Mouse (Mus musculus) right cerebral cortex, postnatal 4 days (tissue): ENCODE measurements around the gene Aknad1.

Source experiments
- DNase-seq: peaks from one replicate; pipeline ENCODE4 v3.0.0-alpha.2; 2022

Gene Aknad1

GRCm38 (mm10) chr3:108789299-108789698 lies 49.8 kb downstream of the Aknad1 start:
- no peak for DNase-seq

DNA sequence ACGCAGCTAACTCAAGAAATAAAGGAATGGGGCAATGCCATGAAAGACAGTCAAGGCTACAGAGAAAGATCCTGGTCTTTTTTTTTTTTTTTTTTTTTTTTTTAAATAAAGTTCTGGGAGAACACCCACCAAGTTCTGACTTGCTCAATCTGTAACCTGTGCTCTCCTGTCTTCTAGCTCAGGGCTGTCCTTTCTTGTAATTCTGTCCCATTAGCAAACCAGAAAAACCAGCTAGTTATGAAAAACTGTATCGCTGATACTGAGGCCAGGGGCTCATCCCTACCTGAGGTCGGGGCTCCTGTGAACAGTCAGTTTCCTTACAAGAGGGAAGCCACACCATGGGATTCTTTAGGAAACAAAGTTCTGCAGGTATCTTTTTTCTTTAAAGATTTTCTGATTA lies 51.0 kb downstream of the Aknad1 start:
- no peak for DNase-seq

- DNase-seq, result no peak
Measured at GRCm38 (mm10) chr3:108791054-108791706, 51.7 kb downstream of the Aknad1 start.

DNA sequence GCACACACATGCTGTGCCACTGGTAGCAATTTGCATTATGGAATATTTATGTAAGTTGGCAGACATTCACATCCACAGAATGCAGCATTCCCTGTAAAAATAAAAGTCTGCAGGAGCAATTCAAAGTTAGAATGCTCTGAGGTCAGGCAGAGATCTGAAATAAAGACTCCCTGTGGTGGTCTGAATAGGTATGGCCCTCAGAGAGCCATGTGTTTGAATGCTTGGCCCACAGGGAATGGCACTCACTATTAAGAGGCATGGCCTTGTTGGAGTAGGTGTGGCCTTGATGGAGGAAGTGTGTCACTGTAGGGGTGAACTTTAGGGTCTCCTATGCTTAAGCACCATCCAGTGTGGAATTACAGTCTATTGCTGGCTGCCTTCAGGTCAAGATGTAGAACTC lies 53.0 kb downstream of the Aknad1 start:
- DNase-seq, result no peak

- no peak for DNase-seq
Measured at GRCm38 (mm10) chr3:108794780-108795179, 55.3 kb downstream of the Aknad1 start.

DNA sequence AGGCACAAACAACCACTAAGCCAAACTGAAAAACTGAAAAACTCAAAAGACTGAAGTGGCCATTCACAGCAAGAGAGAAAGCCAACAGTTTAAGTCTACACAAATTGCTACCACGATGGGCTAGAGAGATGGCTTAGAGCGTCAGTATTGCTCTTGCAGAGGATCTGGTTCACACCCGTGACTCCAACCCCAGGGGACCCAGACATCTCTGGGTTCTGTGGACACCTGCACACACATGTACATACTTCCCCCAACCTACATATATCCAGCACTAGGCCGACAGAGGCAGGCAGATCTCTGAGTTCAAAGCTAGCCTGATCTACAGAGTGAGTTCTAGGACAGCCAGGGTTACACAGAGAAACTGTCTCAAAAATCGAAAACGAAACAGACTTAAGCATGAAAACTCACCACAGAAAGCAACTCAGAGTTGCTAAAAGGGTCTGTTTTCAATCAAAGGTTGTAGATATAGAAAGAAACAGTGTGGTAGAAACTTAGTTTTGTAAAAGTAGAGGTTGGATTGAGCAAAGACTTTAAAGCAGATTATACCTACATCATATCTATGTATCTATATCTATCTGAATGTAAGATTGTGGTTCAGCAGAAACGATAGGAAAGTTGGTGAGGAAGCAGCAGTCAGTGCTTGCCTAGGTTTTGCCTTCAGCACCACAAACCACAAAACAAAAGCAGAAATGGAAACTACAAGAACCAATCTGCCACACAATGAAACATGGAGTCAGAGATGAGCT lies 56.3 kb downstream of the Aknad1 start:
- no peak for DNase-seq

- DNase-seq, result no peak
Measured at GRCm38 (mm10) chr3:108796386-108796785, 56.9 kb downstream of the Aknad1 start.

DNA sequence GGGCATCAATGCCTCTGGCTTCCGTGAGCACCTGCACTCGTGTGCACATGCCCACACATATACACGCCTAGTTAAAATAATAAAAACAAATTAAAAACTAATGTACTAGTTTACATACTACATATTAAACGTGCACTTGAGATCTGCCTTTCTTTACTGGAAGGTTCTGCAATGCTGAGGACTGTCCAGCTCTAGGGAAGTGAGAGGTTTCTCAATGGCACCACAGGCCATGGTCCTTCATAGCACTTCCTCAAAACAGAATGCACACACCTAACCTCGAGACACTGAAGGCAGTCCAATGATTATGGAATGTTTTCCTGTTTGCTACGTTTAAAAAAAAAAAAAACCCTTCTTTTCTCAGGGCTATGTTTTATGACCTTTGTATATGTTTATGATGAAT lies 58.3 kb downstream of the Aknad1 start:
- DNase-seq, result no peak

- DNase-seq, result no peak
Measured at GRCm38 (mm10) chr3:108798375-108798774, 58.9 kb downstream of the Aknad1 start.

DNA sequence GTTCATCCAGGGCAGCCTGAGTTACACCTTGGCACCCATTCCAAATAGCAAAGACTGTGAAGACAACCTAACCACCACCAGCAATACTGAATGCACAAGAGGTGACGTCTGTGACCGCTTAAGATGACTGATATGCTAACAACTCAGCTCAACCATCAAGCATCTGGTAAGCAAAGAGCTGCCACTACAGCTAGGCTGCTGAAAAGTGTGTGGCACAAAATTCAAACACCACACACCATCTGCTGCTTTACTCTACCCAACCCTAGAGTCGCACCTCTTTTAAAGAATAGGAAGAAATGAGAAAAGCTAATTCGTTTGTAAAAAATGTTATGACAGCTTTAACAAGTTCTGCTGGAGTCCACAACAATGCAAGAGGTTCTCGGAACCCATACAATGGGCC lies 66.2 kb downstream of the Aknad1 start:
- DNase-seq, result no peak

DNA sequence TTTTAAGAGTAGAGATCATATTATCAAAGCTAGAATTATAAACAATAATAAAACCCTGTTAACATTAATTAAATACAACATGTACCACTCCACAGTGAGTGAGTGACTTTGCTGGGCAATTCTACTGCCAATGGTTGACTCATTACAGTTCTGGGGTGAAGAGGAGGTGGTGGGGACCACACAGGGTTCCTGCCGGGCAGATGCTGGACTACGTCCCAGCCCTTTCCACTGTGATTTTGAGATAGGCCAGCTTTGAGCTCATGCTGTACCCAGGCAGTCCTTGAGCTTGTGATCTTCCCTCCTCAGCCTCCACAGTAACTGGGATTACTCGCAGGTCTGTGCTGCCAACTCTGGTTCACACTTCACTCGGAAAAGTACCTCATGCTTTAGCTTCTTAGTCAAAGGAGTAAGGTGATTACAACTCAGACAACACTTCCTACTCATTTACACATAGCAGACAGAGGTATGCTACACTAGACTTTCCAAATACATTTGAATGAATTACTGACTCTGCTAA lies 71.3 kb downstream of the Aknad1 start:
- DNase-seq, result no peak

- no peak for DNase-seq
Measured at GRCm38 (mm10) chr3:108815631-108816030, 76.2 kb downstream of the Aknad1 start.

GRCm38 (mm10) chr3:108830493-108830892 lies 91.0 kb downstream of the Aknad1 start:
- DNase-seq, result no peak

- DNase-seq, result no peak
Measured at GRCm38 (mm10) chr3:108831750-108832149, 92.3 kb downstream of the Aknad1 start.
